8 mouse cellular contexts compared by ENCODE assay signal in the genomic region with DNA sequence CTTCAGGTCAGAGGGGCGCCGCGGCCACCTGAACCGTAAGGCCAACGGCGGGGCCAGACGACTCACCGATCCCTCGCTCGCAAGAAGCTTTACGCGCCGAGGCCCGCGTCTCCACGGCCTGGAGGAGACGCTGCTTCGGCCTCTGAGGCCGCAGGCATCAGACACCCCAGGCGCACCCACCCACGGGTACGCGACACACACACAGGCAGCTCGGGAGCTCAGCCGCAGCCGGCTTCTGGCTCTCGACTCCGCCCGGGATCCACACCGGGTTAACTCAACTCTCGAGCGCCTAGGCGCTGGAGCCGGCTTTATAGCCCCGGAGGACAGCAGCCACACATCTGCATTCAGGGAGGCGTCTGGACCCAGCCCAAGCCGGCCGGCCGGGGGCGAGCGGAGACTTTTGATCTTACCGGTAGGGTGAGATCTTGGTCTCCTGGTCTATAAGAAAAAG. TPM values are rescaled to one million over a fixed set of nuclear protein-coding genes. Genes with fewer than 3 reads are reported as not detected.
DNase-seq lines count a peak whose midpoint lies in the region; ATAC-seq and TF ChIP-seq lines count a peak whose summit lies in the region.

No protein-coding gene starts in this region.

- no peaks in the 10 kb centered on the region for H3K9me3 ChIP-seq in embryonic facial prominence, embryonic 12.5 days
- H3K9me3 ChIP-seq in heart, embryonic 13.5 days = no peaks in the 10 kb centered on the region
- H3K9me3 ChIP-seq in kidney, embryonic 16.5 days (ENCODE audit: low read length) = no peaks in the 10 kb centered on the region
- H3K9me3 ChIP-seq in stomach, postnatal 0 days (ENCODE audit: control insufficient read depth, low read length) = no peaks in the 10 kb centered on the region

- H3K9ac ChIP-seq in embryonic facial prominence, embryonic 12.5 days = peak overlapping the region; percentile 74
- peak overlapping the region; percentile 85 for H3K9ac ChIP-seq in heart, embryonic 13.5 days
- peak overlapping the region; percentile 78 for H3K9ac ChIP-seq in kidney, embryonic 16.5 days (replicated peaks; ENCODE audit: low read length)
- peak overlapping the region; percentile 76 for H3K9ac ChIP-seq in stomach, postnatal 0 days (ENCODE audit: low read length)

- H3K27ac ChIP-seq in embryonic facial prominence, embryonic 12.5 days = no peak overlapping the region
- 0 out of 2 replicates have a peak overlapping the region, but pooled peaks have one; percentile 9 for H3K27ac ChIP-seq in heart, embryonic 13.5 days (replicated peaks)
- peak overlapping the region; percentile 71 for H3K27ac ChIP-seq in kidney, embryonic 16.5 days (ENCODE audit: low read length)
- peak overlapping the region; percentile 88 for H3K27ac ChIP-seq in stomach, postnatal 0 days (replicated peaks)

- peaks cover 41% of the 10 kb centered on the region for H3K27me3 ChIP-seq in embryonic facial prominence, embryonic 12.5 days
- peaks cover 69% of the 10 kb centered on the region for H3K27me3 ChIP-seq in heart, embryonic 13.5 days (replicated peaks)
- H3K27me3 ChIP-seq in kidney, embryonic 16.5 days (ENCODE audit: insufficient read depth, low read length) = peaks cover 56% of the 10 kb centered on the region
- H3K27me3 ChIP-seq in stomach, postnatal 0 days (ENCODE audit: control insufficient read depth, insufficient read depth, low read length) = peaks cover 5% of the 10 kb centered on the region; the same call in 1 of the 2 replicates

- peaks cover 11% of the 10 kb centered on the region; the same call in 1 of the 2 replicates for H3K4me1 ChIP-seq in embryonic facial prominence, embryonic 12.5 days
- H3K4me1 ChIP-seq in heart, embryonic 13.5 days = peaks cover 29% of the 10 kb centered on the region
- H3K4me1 ChIP-seq in kidney, embryonic 16.5 days (ENCODE audit: insufficient read depth, low read length) = peaks cover 25% of the 10 kb centered on the region
- no peaks in the 10 kb centered on the region for H3K4me1 ChIP-seq in stomach, postnatal 0 days (replicated peaks; ENCODE audit: control insufficient read depth, insufficient read depth)

- no peak for ATAC-seq in embryonic facial prominence, embryonic 12.5 days (ENCODE audit: insufficient number of reproducible peaks, insufficient read depth, low FRiP score, low TSS enrichment)
- no peak for ATAC-seq in heart, embryonic 13.5 days (ENCODE audit: extremely low read depth, insufficient number of reproducible peaks, low FRiP score, low TSS enrichment)
- ATAC-seq in kidney, embryonic 16.5 days (ENCODE audit: low FRiP score, low TSS enrichment) = no peak
- no peak for ATAC-seq in stomach, postnatal 0 days (ENCODE audit: low FRiP score, low TSS enrichment)

- H3K4me2 ChIP-seq in embryonic facial prominence, embryonic 12.5 days (replicated peaks) = peak overlapping the region; percentile 99
- peak overlapping the region; percentile 100 for H3K4me2 ChIP-seq in heart, embryonic 13.5 days
- H3K4me2 ChIP-seq in kidney, embryonic 16.5 days (replicated peaks; ENCODE audit: low read depth, low read length) = peak overlapping the region; percentile 99
- H3K4me2 ChIP-seq in stomach, postnatal 0 days (replicated peaks; ENCODE audit: low read depth) = peak overlapping the region; percentile 99

- peak; percentile 36 to 65 for DNase-seq in urinary bladder, adult 18-20 months (ENCODE audit: low spot score in 2 of 2)
- no peak for DNase-seq in urinary bladder, postnatal 10 days (ENCODE audit: low spot score)
- DNase-seq in lung, postnatal 4 days = peak; percentile 58 to 67
- DNase-seq in stomach, postnatal 0 days (ENCODE audit: low spot score) = peak; percentile 45
- DNase-seq in thymus, postnatal 0 days (ENCODE audit: low spot score) = no peak

- H3K4me3 ChIP-seq in embryonic facial prominence, embryonic 12.5 days = peak overlapping the region; percentile 75
- H3K4me3 ChIP-seq in heart, embryonic 13.5 days = peak overlapping the region; percentile 82
- peak overlapping the region; percentile 73 for H3K4me3 ChIP-seq in kidney, embryonic 16.5 days (ENCODE audit: low read length)
- peak overlapping the region; percentile 83 for H3K4me3 ChIP-seq in stomach, postnatal 0 days (ENCODE audit: low read depth, low read length)

- TF ChIP-seq CTCF in stomach, postnatal 0 days (IDR thresholded peaks at IDR 0.05; ENCODE audit: low read depth) = no peak

- no peaks in the 10 kb centered on the region for H3K36me3 ChIP-seq in embryonic facial prominence, embryonic 12.5 days
- H3K36me3 ChIP-seq in heart, embryonic 13.5 days = no peaks in the 10 kb centered on the region
- H3K36me3 ChIP-seq in kidney, embryonic 16.5 days (ENCODE audit: insufficient read depth, low read length) = no peaks in the 10 kb centered on the region
- H3K36me3 ChIP-seq in stomach, postnatal 0 days (ENCODE audit: control insufficient read depth, insufficient read depth, low read length) = no peaks in the 10 kb centered on the region

- 1% methylated on average over 42 of the region's 42 CpGs for WGBS in embryonic facial prominence, embryonic 12.5 days
- under 1% methylated on average over 42 of the region's 42 CpGs for WGBS in heart, embryonic 13.5 days
- under 1% methylated on average over 42 of the region's 42 CpGs for WGBS in kidney, embryonic 16.5 days
- under 1% methylated on average over 42 of the region's 42 CpGs for WGBS in stomach, postnatal 0 days

- TF ChIP-seq EP300 in stomach, postnatal 0 days (optimal IDR thresholded peaks at IDR 0.05) = no peak

RNA-seq across cellular contexts. Expression of gene Tshz3, which starts 2.1 kb away (rescaled TPM):
- polyA plus RNA-seq in embryonic facial prominence, embryonic 12.5 days (2016; fragmentation: Nextera tagmentation; extraction: Ambion mirVana) = 8.8 and 10.5 TPM in 2 replicates
- polyA plus RNA-seq in heart, embryonic 13.5 days (2015; fragmentation: Nextera tagmentation; extraction: Ambion mirVana) = 2.7 TPM in 2 replicates
- 11.7 and 17.6 TPM in 2 replicates for polyA plus RNA-seq in kidney, embryonic 16.5 days (2015; fragmentation: Nextera tagmentation; extraction: Ambion mirVana)
- 4.3 and 4.4 TPM in 2 replicates for polyA plus RNA-seq in stomach, postnatal 0 days (2015; fragmentation: Nextera tagmentation; extraction: Ambion mirVana)
- 0.64 and 0.99 TPM in 2 replicates for polyA plus RNA-seq in thymus, postnatal 0 days (2015; fragmentation: Nextera tagmentation; extraction: Ambion mirVana)

Comparison
In these comparisons a context has a peak if more than half of its experiments do, and no peak if none do; other contexts are left out.
1. DNase-seq: peak in urinary bladder, adult 18-20 months (2 of 2), lung, postnatal 4 days (2 of 2) and stomach, postnatal 0 days (single experiment); none in urinary bladder, postnatal 10 days (single experiment) and thymus, postnatal 0 days (single experiment).
2. Peak in every context shown above with its lines, with median percentiles within 50 percentile points of each other: H3K4me2 ChIP-seq, H3K4me3 ChIP-seq and H3K9ac ChIP-seq.